Mouse (Mus musculus): Measurements from ENCODE around the gene Hmcn1. TPM values are rescaled to one million over a fixed set of nuclear protein-coding genes. Genes with fewer than 3 reads are reported as not detected.
A peak's percentile ranks its signal among the peaks of the same experiment; 100 is the strongest.

The Hmcn1 gene
- polyA plus RNA-seq, 1 experiment from 2014 or later, result 22.1 TPM

DNA sequence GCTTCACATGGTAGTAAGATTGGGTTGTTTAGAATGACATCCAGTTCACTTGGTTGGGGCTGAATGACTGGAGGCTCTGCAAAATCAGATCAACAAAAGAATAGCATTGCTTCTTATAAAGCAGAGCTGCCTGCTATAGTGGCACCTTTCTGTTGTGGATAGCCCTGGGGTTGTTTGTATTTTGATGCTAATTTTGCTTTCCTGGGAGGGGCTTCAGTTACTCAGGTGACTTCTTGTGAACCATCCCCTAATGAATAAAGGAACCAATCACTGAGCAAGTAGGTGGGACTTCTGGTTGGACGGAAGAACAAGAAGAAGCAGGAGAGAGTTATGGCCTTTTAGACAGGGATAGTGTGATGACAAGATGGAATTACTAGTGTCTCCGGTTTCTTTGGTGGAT lies 370.0 kb downstream of the Hmcn1 start:
- peaks cover 4% of the 10 kb centered on the region; the same call in 1 of the 2 replicates for H3K36me3 ChIP-seq (ENCODE audit: control insufficient read depth, insufficient read depth, low read length)
- H3K9me3 ChIP-seq (ENCODE audit: control insufficient read depth, low read depth, low read length), result no peaks in the 10 kb centered on the region
- H3K27me3 ChIP-seq (ENCODE audit: control insufficient read depth, insufficient read depth, low read length), result no peaks in the 10 kb centered on the region
- no peak overlapping the region for H3K9ac ChIP-seq (replicated peaks; ENCODE audit: low read depth, low read length)
- ATAC-seq (ENCODE audit: insufficient number of reproducible peaks, insufficient read depth, low FRiP score, low read depth), result no peak
- no peak overlapping the region for H3K4me2 ChIP-seq (replicated peaks; ENCODE audit: low read depth, low read length)
- H3K4me1 ChIP-seq (ENCODE audit: control insufficient read depth, insufficient read depth, low read length), result no peaks in the 10 kb centered on the region
- H3K4me3 ChIP-seq (ENCODE audit: low read depth, low read length), result no peak overlapping the region
- 95% methylated on average over 2 of the region's 2 CpGs for WGBS
- H3K27ac ChIP-seq (ENCODE audit: low read length), result no peak overlapping the region

DNA sequence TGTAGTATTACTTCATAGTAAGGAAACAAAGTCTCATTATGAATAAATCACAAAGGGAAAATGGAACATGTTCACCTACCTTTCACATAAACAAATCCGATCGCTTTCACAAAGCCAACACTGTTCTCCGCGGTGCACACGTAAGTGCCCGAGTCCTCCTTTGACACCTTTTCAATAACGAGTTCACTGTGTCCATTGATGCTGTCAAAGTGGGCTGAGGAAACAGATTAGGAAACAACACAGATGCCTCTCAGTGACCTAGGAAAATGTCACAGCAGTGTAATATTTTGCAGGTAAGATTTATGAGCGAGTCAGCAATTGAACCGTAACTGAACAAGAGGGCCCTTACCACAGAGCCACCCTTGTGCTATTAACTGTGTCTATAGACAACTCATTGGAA lies 382.7 kb downstream of the Hmcn1 start:
- WGBS, result 76% methylated on average over 9 of the region's 9 CpGs
- H3K9me3 ChIP-seq (ENCODE audit: control insufficient read depth, low read depth, low read length), result no peaks in the 10 kb centered on the region

DNA sequence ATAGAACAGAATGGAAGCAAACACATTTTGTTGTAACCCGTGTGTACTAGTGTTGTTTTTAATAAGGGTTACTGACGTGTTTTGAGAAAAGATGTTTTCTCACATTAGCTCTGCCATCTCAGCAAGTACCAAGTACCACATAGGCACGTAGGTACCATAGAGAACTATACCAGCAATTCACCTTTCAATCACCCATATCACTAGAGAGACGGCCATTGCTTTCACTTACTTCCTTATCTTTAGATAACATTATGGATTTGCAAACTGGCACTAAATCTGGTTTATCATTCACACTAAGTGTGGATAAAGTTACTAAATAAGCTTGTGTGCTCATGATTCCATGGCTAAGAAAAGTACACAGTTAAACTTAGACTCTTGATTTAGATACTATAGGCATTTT lies 387.1 kb downstream of the Hmcn1 start:
- ATAC-seq (ENCODE audit: insufficient number of reproducible peaks, insufficient read depth, low FRiP score, low read depth), result peak; percentile 73; the same call in 1 of the 2 replicates
- Histone ChIP-seq H3K9me3 (ENCODE audit: control insufficient read depth, low read depth, low read length) (no peaks in the 10 kb centered on the region), H3K4me2 (replicated peaks; ENCODE audit: low read depth, low read length) (no peak overlapping the region), H3K27me3 (ENCODE audit: control insufficient read depth, insufficient read depth, low read length) (no peaks in the 10 kb centered on the region), H3K27ac (ENCODE audit: low read length) (no peak overlapping the region), H3K4me1 (ENCODE audit: control insufficient read depth, insufficient read depth, low read length) (no peaks in the 10 kb centered on the region), H3K4me3 (ENCODE audit: low read depth, low read length) (no peak overlapping the region), H3K36me3 (ENCODE audit: control insufficient read depth, insufficient read depth, low read length) (peaks cover 8% of the 10 kb centered on the region; the same call in 1 of the 2 replicates), H3K9ac (replicated peaks; ENCODE audit: low read depth, low read length) (no peak overlapping the region)
- WGBS, result 79% methylated on average over 4 of the region's 4 CpGs

More for the DNA sequence above, 382.7 kb downstream of the Hmcn1 start:
- no peak for ATAC-seq (ENCODE audit: insufficient number of reproducible peaks, insufficient read depth, low FRiP score, low read depth)
- Histone ChIP-seq H3K4me3 (ENCODE audit: low read depth, low read length) (no peak overlapping the region), H3K4me1 (ENCODE audit: control insufficient read depth, insufficient read depth, low read length) (no peaks in the 10 kb centered on the region), H3K4me2 (replicated peaks; ENCODE audit: low read depth, low read length) (no peak overlapping the region), H3K27ac (ENCODE audit: low read length) (no peak overlapping the region), H3K9ac (replicated peaks; ENCODE audit: low read depth, low read length) (no peak overlapping the region), H3K27me3 (ENCODE audit: control insufficient read depth, insufficient read depth, low read length) (no peaks in the 10 kb centered on the region), H3K36me3 (ENCODE audit: control insufficient read depth, insufficient read depth, low read length) (peaks cover 8% of the 10 kb centered on the region; the same call in 1 of the 2 replicates)

DNA sequence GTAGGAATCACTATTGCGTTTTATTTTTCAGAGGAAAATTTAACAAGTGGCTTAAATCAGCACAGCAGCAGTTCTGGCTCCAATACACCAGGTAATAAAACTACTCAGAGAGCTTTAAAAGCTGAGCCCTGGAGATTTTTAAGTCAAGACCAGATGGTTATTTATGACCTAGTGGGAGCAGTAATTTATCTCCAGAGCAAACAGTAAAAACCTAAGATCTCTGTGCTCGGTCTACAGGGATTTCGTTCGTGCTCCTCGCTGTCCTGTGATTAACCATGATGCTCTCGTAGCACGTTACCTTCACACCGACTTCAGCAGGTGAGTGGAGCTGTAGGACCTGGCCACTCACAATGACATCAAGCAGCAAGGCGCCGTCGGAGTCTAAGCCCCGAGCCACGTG lies 399.6 kb downstream of the Hmcn1 start:
- no peak overlapping the region for H3K9ac ChIP-seq (replicated peaks; ENCODE audit: low read depth, low read length)
- no peak overlapping the region for H3K27ac ChIP-seq (ENCODE audit: low read length)
- no peak for ATAC-seq (ENCODE audit: insufficient number of reproducible peaks, insufficient read depth, low FRiP score, low read depth)
- H3K4me1 ChIP-seq (ENCODE audit: control insufficient read depth, insufficient read depth, low read length), result no peaks in the 10 kb centered on the region
- no peak overlapping the region for H3K4me2 ChIP-seq (replicated peaks; ENCODE audit: low read depth, low read length)
- no peaks in the 10 kb centered on the region for H3K9me3 ChIP-seq (ENCODE audit: control insufficient read depth, low read depth, low read length)
- H3K4me3 ChIP-seq (ENCODE audit: low read depth, low read length), result no peak overlapping the region
- H3K27me3 ChIP-seq (ENCODE audit: control insufficient read depth, insufficient read depth, low read length), result no peaks in the 10 kb centered on the region
- WGBS, result 71% methylated on average over 13 of the region's 13 CpGs
- H3K36me3 ChIP-seq (ENCODE audit: control insufficient read depth, insufficient read depth, low read length), result no peaks in the 10 kb centered on the region; the same call in 1 of the 2 replicates

DNA sequence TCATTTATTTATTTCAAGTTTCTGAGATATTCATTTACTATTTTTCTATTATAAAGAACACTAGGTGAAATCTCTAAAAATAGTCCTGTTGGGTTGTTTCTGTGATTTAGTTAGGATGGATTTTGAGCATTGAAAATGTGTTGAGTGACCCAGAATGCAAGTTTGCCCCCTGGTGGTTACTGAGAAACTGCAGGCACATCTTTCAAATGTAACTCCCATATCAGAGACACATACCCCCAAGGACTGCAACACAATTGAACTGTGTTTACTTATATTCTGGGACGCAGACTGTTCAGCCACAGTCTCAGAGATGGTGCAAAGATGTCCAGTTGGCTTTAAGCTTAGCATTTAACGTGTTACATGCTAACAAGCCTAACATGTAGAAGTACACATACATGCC lies 402.0 kb downstream of the Hmcn1 start:
- Histone ChIP-seq H3K4me1 (ENCODE audit: control insufficient read depth, insufficient read depth, low read length) (no peaks in the 10 kb centered on the region), H3K9ac (replicated peaks; ENCODE audit: low read depth, low read length) (no peak overlapping the region), H3K27ac (ENCODE audit: low read length) (no peak overlapping the region), H3K9me3 (ENCODE audit: control insufficient read depth, low read depth, low read length) (no peaks in the 10 kb centered on the region), H3K27me3 (ENCODE audit: control insufficient read depth, insufficient read depth, low read length) (no peaks in the 10 kb centered on the region), H3K4me3 (ENCODE audit: low read depth, low read length) (no peak overlapping the region), H3K4me2 (replicated peaks; ENCODE audit: low read depth, low read length) (no peak overlapping the region), H3K36me3 (ENCODE audit: control insufficient read depth, insufficient read depth, low read length) (no peaks in the 10 kb centered on the region; the same call in 1 of the 2 replicates)
- no peak for ATAC-seq (ENCODE audit: insufficient number of reproducible peaks, insufficient read depth, low FRiP score, low read depth)
- 36% methylated on average over 2 of the region's 2 CpGs for WGBS

DNA sequence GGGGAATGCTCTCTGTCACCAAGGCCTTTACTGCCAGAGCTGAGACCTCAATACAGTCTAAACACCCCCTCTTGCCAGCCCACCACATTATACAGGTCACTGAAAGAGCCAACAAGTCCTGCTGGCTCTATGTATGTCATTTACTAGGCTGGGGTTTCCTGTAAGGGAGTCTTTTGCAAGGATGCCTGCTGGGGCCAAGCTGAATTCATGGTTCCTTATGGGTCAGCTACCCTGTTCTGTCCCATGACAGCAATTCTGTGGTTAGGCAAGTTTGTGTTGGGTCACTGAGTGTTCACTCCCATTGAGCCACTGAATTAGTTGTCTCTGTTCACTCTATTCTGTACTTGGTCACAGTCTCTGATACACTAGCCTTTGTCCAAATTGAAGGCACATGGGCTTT lies 405.8 kb downstream of the Hmcn1 start:
- Histone ChIP-seq H3K27ac (ENCODE audit: low read length) (no peak overlapping the region), H3K4me1 (ENCODE audit: control insufficient read depth, insufficient read depth, low read length) (no peaks in the 10 kb centered on the region), H3K4me3 (ENCODE audit: low read depth, low read length) (no peak overlapping the region), H3K4me2 (replicated peaks; ENCODE audit: low read depth, low read length) (no peak overlapping the region), H3K27me3 (ENCODE audit: control insufficient read depth, insufficient read depth, low read length) (no peaks in the 10 kb centered on the region), H3K9me3 (ENCODE audit: control insufficient read depth, low read depth, low read length) (no peaks in the 10 kb centered on the region), H3K9ac (replicated peaks; ENCODE audit: low read depth, low read length) (no peak overlapping the region), H3K36me3 (ENCODE audit: control insufficient read depth, insufficient read depth, low read length) (no peaks in the 10 kb centered on the region; the same call in 1 of the 2 replicates)
- ATAC-seq (ENCODE audit: insufficient number of reproducible peaks, insufficient read depth, low FRiP score, low read depth), result no peak

DNA sequence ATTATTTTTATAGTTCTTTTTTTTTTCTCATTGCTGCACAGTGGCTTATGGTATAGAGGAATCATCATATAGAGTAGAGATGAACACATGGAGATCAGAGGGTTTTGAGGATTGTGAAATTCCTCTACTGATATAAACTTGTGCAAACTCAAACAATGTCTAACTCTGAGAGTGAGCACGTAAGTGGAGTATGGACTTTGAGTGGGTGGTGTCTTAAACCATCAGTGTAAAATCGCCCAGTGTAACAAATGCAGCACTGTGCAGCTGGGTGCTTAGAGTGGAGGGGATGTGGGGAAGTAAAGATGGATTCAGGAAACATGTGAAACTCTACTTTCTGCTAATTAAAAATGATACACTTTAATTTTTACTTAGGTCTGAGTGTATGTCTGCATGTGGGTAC lies 408.8 kb downstream of the Hmcn1 start:
- Histone ChIP-seq H3K36me3 (ENCODE audit: control insufficient read depth, insufficient read depth, low read length) (no peaks in the 10 kb centered on the region; the same call in 1 of the 2 replicates), H3K4me1 (ENCODE audit: control insufficient read depth, insufficient read depth, low read length) (no peaks in the 10 kb centered on the region), H3K27ac (ENCODE audit: low read length) (no peak overlapping the region), H3K9me3 (ENCODE audit: control insufficient read depth, low read depth, low read length) (no peaks in the 10 kb centered on the region), H3K9ac (replicated peaks; ENCODE audit: low read depth, low read length) (no peak overlapping the region), H3K4me2 (replicated peaks; ENCODE audit: low read depth, low read length) (no peak overlapping the region), H3K4me3 (ENCODE audit: low read depth, low read length) (no peak overlapping the region), H3K27me3 (ENCODE audit: control insufficient read depth, insufficient read depth, low read length) (no peaks in the 10 kb centered on the region)
- ATAC-seq (ENCODE audit: insufficient number of reproducible peaks, insufficient read depth, low FRiP score, low read depth), result no peak
- 81% methylated on average over 2 of the region's 2 CpGs for WGBS

DNA sequence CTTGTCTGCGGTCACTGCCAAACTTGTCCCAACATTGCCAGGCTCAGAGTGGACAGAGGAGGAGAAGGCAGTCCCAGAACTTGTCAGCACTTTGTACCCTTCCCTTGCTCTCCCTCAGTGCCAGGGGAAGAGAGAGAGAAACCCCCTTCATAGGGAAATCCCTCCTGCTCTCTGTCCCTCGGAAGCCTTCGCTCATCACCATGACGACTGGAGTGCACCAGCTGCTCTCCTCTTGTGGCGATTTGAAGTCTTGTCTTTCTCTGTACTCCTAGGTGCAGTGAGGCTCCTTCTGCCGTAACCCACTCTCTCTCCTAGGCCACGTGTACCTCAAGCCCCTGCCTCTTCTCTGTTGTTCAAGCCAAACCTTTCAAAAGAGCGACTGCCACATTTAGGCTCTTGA lies 409.5 kb downstream of the Hmcn1 start:
- 57% methylated on average over 8 of the region's 8 CpGs for WGBS
- Histone ChIP-seq H3K36me3 (ENCODE audit: control insufficient read depth, insufficient read depth, low read length) (no peaks in the 10 kb centered on the region; the same call in 1 of the 2 replicates), H3K4me3 (ENCODE audit: low read depth, low read length) (no peak overlapping the region), H3K4me2 (replicated peaks; ENCODE audit: low read depth, low read length) (no peak overlapping the region), H3K4me1 (ENCODE audit: control insufficient read depth, insufficient read depth, low read length) (no peaks in the 10 kb centered on the region), H3K27ac (ENCODE audit: low read length) (no peak overlapping the region), H3K27me3 (ENCODE audit: control insufficient read depth, insufficient read depth, low read length) (no peaks in the 10 kb centered on the region), H3K9me3 (ENCODE audit: control insufficient read depth, low read depth, low read length) (no peaks in the 10 kb centered on the region), H3K9ac (replicated peaks; ENCODE audit: low read depth, low read length) (no peak overlapping the region)
- ATAC-seq (ENCODE audit: insufficient number of reproducible peaks, insufficient read depth, low FRiP score, low read depth), result no peak

DNA sequence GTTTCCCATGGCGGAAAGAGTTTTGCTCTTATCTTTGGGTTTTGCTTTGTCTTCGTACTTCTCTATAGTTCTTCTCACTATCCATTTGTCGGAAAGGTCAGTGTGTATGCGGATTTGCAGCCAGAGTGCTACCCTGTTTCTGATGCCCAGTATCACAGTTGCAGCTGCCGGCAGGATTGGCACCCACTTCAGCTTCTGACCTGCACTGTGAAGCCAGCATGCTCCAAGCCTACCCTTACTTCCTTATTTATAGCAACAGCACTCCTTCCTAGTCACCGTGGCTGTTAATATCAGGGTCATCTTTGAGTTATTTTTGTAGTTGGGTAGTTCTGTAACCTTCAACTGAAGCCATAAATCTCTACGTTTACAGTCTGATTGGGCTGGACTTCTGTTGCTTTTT lies 412.7 kb downstream of the Hmcn1 start:
- WGBS, result 82% methylated on average over 7 of the region's 7 CpGs
- Histone ChIP-seq H3K27ac (ENCODE audit: low read length) (no peak overlapping the region), H3K27me3 (ENCODE audit: control insufficient read depth, insufficient read depth, low read length) (no peaks in the 10 kb centered on the region), H3K36me3 (ENCODE audit: control insufficient read depth, insufficient read depth, low read length) (no peaks in the 10 kb centered on the region), H3K4me2 (replicated peaks; ENCODE audit: low read depth, low read length) (no peak overlapping the region), H3K4me1 (ENCODE audit: control insufficient read depth, insufficient read depth, low read length) (no peaks in the 10 kb centered on the region), H3K4me3 (ENCODE audit: low read depth, low read length) (no peak overlapping the region), H3K9ac (replicated peaks; ENCODE audit: low read depth, low read length) (no peak overlapping the region), H3K9me3 (ENCODE audit: control insufficient read depth, low read depth, low read length) (no peaks in the 10 kb centered on the region)
- no peak for ATAC-seq (ENCODE audit: insufficient number of reproducible peaks, insufficient read depth, low FRiP score, low read depth)
